Mouse (Mus musculus) midbrain, embryonic 11.5 days (tissue): Measurements from ENCODE around the gene Palld. TPM values are rescaled to one million over a fixed set of nuclear protein-coding genes. Genes with fewer than 3 reads are reported as not detected.
A peak's percentile ranks its signal among the peaks of the same experiment; 100 is the strongest.

Experiments used
- ATAC-seq: fragments of 200-750 bp; cut with Nextera tagmentation; 2 replicates; pipeline ENCODE4 v1.8.0; 2017; ENCODE audit warnings: moderate TSS enrichment, moderate library complexity; ENCODE audit not compliant: low FRiP score
- DNase-seq: peaks from one replicate; pipeline ENCODE4 v3.0.0; 2015; ENCODE audit warnings: low spot score; ENCODE audit errors: missing footprints
- H3K27ac ChIP-seq: fragments of 300-500 bp; sonication (generic); 2 replicates; pipeline ENCODE4 v1.5.1; 2014; ENCODE audit warnings: low read depth, low read length
- H3K27me3 ChIP-seq: fragments of 300-500 bp; sonication (generic); 2 replicates; pipeline ENCODE4 v1.6.1; 2014; ENCODE audit warnings: mild to moderate bottlenecking, low read length, moderate library complexity, mixed read lengths; ENCODE audit not compliant: control insufficient read depth, insufficient read depth
- H3K36me3 ChIP-seq: fragments of 300-500 bp; sonication (generic); 2 replicates; pipeline ENCODE4 v1.6.1; 2014; ENCODE audit warnings: mild to moderate bottlenecking, low read length, moderate library complexity, mixed read lengths; ENCODE audit not compliant: control insufficient read depth, insufficient read depth
- H3K4me1 ChIP-seq: fragments of 300-500 bp; sonication (generic); 2 replicates; pipeline ENCODE4 v1.6.1; 2014; ENCODE audit warnings: low read length; ENCODE audit not compliant: control insufficient read depth, insufficient read depth
- H3K4me2 ChIP-seq: fragments of 300-500 bp; sonication (generic); 2 replicates; pipeline ENCODE4 v1.6.1; 2014; ENCODE audit warnings: mild to moderate bottlenecking, moderate library complexity
- H3K4me3 ChIP-seq: fragments of 300-500 bp; sonication (generic); 2 replicates; pipeline ENCODE4 v1.5.1; 2014; ENCODE audit warnings: low read depth, low read length
- H3K9ac ChIP-seq: fragments of 300-500 bp; sonication (generic); 2 replicates; pipeline ENCODE4 v1.6.1; 2014; ENCODE audit warnings: low read length
- H3K9me3 ChIP-seq: fragments of 300-500 bp; sonication (generic); 2 replicates; pipeline ENCODE4 v1.6.1; 2016; ENCODE audit warnings: low read length; ENCODE audit not compliant: control insufficient read depth
- WGBS: fragments of 180-500 bp; shearing (Covaris S2); extraction: QIAGEN DNeasy Blood & Tissue Kit; methylation state at CpG from one replicate; pipeline ENCODE4 v1.1.7; 2014; 5-methylcytosine and 5-hydroxymethylcytosine counted together
- polyA plus RNA-seq: library from polyadenylated mRNA; unstranded; fragments of >200 nt; fragmentation: Nextera tagmentation; extraction: Ambion mirVana; gene quantifications from 2 replicates; pipeline ENCODE4 v1.2.1, GENCODE M21; 2014

Palld gene
- polyA plus RNA-seq, 1 experiment from 2014 or later: 40.4 TPM

GRCm38 (mm10) chr8:61632331-61632730 lies 270.2 kb downstream of the Palld start:
- no peak for ATAC-seq
- Histone ChIP-seq H3K27ac (no peak overlapping the region), H3K36me3 (no peaks in the 10 kb centered on the region), H3K9ac (no peak overlapping the region), H3K9me3 (no peaks in the 10 kb centered on the region), H3K27me3 (no peaks in the 10 kb centered on the region), H3K4me3 (no peak overlapping the region), H3K4me1 (no peaks in the 10 kb centered on the region), H3K4me2 (no peak overlapping the region)
- WGBS: 46% methylated on average over 2 of the region's 2 CpGs
- DNase-seq: no peak

DNA sequence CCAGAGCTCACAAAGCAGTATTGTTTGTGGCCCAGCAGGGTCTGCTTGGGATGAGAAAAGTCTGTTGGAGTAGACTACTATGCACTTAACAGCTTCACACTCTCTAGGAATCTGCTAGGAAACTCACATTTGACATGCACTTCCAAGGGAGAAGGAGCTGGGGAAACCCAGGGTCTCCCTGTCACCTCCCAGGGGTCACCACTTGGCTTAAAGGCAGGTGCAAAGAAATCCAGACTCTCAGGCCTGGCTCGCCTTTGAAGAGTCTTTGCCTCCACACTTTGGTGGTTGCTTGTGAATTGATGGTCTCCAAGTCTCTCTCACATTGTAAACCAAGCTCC lies 272.9 kb downstream of the Palld start:
- H3K36me3 ChIP-seq: no peaks in the 10 kb centered on the region
- H3K27me3 ChIP-seq: no peaks in the 10 kb centered on the region
- ATAC-seq: no peak
- 44% methylated on average over 1 of the region's 1 CpGs for WGBS
- H3K9me3 ChIP-seq: no peaks in the 10 kb centered on the region
- no peak overlapping the region for H3K4me2 ChIP-seq
- H3K27ac ChIP-seq: no peak overlapping the region
- no peak for DNase-seq
- no peaks in the 10 kb centered on the region for H3K4me1 ChIP-seq
- H3K4me3 ChIP-seq: no peak overlapping the region
- H3K9ac ChIP-seq: no peak overlapping the region

DNA sequence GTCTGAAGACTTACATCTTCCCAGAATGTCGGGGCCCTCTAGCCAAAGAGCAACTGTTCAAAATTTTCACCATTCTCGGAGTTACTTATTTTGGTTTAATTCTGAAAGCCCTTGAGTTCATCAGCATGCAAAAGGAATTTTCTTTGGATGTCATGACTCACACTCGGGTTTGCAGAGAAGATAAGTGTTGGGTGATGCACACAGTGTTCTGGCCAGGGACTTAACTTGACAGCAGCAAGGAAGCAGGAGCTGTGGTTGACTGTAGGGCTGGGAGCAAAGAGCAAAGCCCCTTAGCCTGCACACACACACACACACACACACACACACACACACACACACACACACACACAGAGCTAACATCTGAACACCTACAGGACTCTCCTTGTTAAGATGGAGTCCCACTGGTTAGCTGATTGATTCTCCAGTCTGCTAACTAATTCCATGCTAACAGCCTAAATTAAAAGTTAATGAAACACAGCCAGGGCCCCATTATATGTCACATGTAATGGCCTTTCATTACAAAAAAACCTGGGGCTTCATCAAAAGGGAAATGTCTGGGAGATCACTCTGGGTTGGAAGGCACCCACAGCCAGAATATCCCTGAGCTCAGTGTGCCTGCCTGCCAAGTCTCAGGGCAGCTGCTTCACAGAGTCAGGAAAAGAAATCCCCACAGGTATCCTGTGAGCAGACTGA lies 273.4 kb downstream of the Palld start:
- no peaks in the 10 kb centered on the region for H3K36me3 ChIP-seq
- no peak overlapping the region for H3K4me3 ChIP-seq
- no peak overlapping the region for H3K27ac ChIP-seq
- H3K9me3 ChIP-seq: no peaks in the 10 kb centered on the region
- peaks cover 1% of the 10 kb centered on the region; the same call in 1 of the 2 replicates for H3K4me1 ChIP-seq
- 81% methylated on average over 3 of the region's 3 CpGs for WGBS
- no peaks in the 10 kb centered on the region for H3K27me3 ChIP-seq
- ATAC-seq (no peak), DNase-seq (no peak)
- no peak overlapping the region for H3K9ac ChIP-seq
- no peak overlapping the region for H3K4me2 ChIP-seq

DNA sequence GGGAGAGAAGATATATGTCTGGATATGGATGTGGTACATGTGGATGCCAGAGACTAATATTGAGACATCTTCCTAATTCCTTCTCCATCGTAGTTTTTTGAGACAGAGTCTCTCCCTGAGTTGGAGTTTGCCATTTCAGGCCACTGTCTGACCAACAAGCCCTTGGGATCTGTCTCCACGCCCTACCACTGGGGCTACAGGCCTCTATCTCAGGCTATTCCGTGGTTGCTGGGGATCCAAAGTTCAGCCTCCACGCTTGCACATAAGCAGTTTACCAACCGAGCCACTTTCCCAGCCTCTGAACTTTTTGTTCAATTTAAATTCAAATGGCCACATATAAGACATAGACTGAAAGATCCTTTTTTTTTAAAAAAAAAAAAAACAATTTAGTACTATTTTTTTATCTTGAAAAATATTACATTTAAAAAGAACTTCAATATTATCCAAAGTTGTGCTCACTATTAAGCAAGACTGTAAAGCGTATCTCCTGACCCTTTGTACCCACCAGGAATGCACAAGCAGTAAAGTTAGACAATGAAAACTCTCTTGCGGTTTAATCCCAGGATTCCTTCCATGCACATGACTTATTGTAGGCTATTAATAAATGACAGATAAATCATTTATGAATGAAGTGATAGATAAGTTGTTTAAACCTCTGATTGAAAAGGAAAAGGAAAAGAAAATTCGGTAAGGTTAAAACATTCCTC lies 276.1 kb downstream of the Palld start:
- WGBS: 92% methylated on average over 8 of the region's 8 CpGs
- Histone ChIP-seq H3K4me3 (no peak overlapping the region), H3K4me1 (peaks cover 10% of the 10 kb centered on the region), H3K9ac (no peak overlapping the region), H3K27me3 (no peaks in the 10 kb centered on the region), H3K36me3 (no peaks in the 10 kb centered on the region), H3K9me3 (no peaks in the 10 kb centered on the region), H3K4me2 (no peak overlapping the region), H3K27ac (no peak overlapping the region)
- DNase-seq (no peak), ATAC-seq (no peak)

DNA sequence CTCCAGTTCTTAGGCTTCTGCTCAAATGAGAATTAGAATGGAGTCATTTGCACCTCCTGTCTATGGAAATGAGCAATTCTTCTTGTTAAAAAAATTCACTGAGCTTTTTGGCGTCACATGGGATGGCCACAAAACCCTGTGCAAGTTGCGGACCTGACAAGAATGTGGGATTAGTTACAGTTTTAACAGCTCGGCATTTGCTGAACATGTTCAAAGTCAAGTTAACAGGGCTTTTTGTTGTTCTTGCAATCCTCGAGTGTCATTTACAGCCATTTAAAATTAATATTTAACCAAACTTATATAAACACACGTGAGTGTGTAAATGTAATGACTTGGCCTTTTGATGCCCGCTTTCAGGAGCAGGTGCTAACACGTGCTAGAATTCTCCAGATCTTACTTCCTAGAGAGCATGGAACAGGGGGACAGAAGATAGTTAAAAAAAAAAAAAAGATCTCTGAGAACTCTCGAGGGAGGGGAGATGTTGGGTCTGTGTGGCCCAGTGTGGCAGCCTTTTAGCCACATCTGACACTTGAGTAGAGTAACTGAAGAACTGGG lies 276.8 kb downstream of the Palld start:
- Histone ChIP-seq H3K27me3 (no peaks in the 10 kb centered on the region), H3K36me3 (no peaks in the 10 kb centered on the region), H3K4me2 (no peak overlapping the region), H3K4me1 (peaks cover 10% of the 10 kb centered on the region), H3K9ac (no peak overlapping the region), H3K9me3 (no peaks in the 10 kb centered on the region), H3K27ac (no peak overlapping the region), H3K4me3 (no peak overlapping the region)
- 88% methylated on average over 8 of the region's 8 CpGs for whole genome bisulfite sequencing
- ATAC-seq (no peak), DNase-seq (no peak)

DNA sequence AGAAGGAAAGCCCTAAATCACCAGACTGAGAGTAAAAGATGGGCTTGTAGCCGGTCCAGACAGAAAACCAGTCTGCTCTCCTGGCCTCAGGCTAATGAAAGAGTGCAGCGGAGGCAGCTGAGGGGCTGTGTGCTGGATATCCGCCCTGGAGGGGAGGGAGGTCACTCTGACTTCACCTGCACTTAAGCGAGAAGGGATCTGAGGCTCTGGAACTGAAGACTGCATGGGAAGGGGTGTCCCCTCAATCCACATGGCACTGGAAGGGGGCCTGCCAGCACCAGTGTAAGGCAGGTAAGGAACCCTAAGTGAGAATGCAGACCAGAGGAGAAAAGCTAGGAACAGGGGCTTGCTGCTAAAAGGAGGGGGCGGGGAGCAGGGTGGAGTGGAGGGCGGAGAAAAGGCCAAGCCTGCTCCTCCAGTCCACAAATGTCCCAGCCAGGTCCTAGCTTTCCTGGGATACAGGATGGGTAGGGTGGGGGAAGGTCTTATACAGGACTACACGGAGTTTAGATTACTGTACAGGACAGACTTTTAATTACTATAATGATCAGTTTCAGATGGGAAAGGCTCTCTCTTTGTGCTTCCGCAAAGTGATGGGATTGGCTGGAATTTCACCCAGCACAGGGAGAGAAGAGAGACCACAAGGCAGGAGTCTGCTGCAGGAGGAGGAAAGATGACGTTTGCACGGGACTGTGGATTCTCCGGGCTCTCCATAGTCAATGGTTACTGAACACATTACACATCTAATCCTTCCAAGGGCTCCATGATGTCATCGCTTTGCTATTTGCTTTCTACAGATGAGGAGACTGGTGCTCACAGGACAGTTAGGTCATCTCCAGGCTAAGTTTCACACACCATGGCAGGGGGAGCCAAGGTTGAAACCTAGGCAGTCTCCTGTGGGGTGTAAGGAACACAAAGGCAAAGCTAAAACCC lies 278.7 kb downstream of the Palld start:
- DNase-seq (no peak), ATAC-seq (peak; percentile 72)
- Histone ChIP-seq H3K27ac (no peak overlapping the region), H3K4me3 (no peak overlapping the region), H3K36me3 (no peaks in the 10 kb centered on the region), H3K9ac (no peak overlapping the region), H3K4me2 (no peak overlapping the region), H3K27me3 (no peaks in the 10 kb centered on the region), H3K9me3 (no peaks in the 10 kb centered on the region), H3K4me1 (peaks cover 10% of the 10 kb centered on the region)
- WGBS: 29% methylated on average over 12 of the region's 12 CpGs

- H3K4me2 ChIP-seq: no peak overlapping the region
- H3K4me1 ChIP-seq: peaks cover 10% of the 10 kb centered on the region
- no peak overlapping the region for H3K4me3 ChIP-seq
- H3K9ac ChIP-seq: no peak overlapping the region
- DNase-seq (no peak), ATAC-seq (no peak)
- H3K9me3 ChIP-seq: no peaks in the 10 kb centered on the region
- H3K27me3 ChIP-seq: no peaks in the 10 kb centered on the region
- 87% methylated on average over 3 of the region's 3 CpGs for WGBS
- H3K36me3 ChIP-seq: no peaks in the 10 kb centered on the region
- H3K27ac ChIP-seq: no peak overlapping the region
Observed at GRCm38 (mm10) chr8:61621300-61621699, 281.2 kb downstream of the Palld start.

- Histone ChIP-seq H3K27me3 (no peaks in the 10 kb centered on the region), H3K9ac (no peak overlapping the region), H3K27ac (no peak overlapping the region), H3K4me1 (no peaks in the 10 kb centered on the region), H3K9me3 (no peaks in the 10 kb centered on the region), H3K36me3 (no peaks in the 10 kb centered on the region), H3K4me3 (no peak overlapping the region), H3K4me2 (no peak overlapping the region)
- 77% methylated on average over 2 of the region's 2 CpGs for WGBS
- DNase-seq (no peak), ATAC-seq (no peak)
Observed at GRCm38 (mm10) chr8:61617651-61618050, 284.8 kb downstream of the Palld start.
